Mouse (Mus musculus) kidney, adult 2 months (tissue): ENCODE results near the gene Pcp4l1.

Source experiments
- CTCF ChIP-seq: fragments of 200-500 bp; conservative IDR thresholded peaks from 2 replicates; pipeline ENCODE4 v1.5.1; 2011; ENCODE audit warnings: low read depth, mild to moderate bottlenecking, control low read depth, low read length, moderate library complexity, mixed read lengths; ENCODE audit not compliant: insufficient read depth, insufficient read length
- POLR2A ChIP-seq: fragments of 200-500 bp; IDR thresholded peaks from one replicate; pipeline ENCODE4 v1.6.1; 2011; ENCODE audit warnings: low read depth, low read length, control low read depth

DNA sequence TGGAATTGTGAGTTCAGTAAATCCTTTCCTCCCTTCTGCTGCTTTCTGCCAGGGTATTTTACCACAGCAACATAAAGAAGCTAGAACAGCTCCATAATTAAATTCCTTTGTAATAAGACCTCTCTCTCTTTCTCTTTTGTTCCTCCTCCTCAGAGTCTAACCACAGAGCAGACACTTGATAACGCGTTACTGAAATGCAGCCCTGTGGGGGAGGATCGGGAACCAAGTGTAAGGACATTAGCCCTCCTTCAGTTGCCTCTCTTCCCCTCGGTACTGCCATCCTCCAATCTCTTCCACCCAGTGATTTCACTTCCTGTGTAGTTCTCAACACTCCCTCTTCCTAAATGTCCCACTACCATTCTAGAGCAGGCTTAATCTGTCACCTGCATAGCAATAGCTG, 13.3 kb upstream of the Pcp4l1 start:
- TF ChIP-seq POLR2A (no peak), CTCF (no peak)
